ENCODE assay signal across 32 mouse cellular contexts in genomic region chr4:66804552-66805301, GRCm38 (mm10).
"Had no signal": no experiment of that assay in that cellular context is flagged by ENCODE, and none has a peak within 500 bp of the region (broad histone marks: within the 10 kb centered on the region; RNA-seq: fewer than 3 reads in every experiment).

No protein-coding gene starts in this region.

- H3K27me3 ChIP-seq: heart, embryonic 12.5 days; heart, embryonic 13.5 days; heart, embryonic 15.5 days; hindbrain, embryonic 12.5 days; hindbrain, embryonic 13.5 days; hindbrain, embryonic 15.5 days; kidney, embryonic 15.5 days had no signal

- H3K4me2 ChIP-seq: heart, embryonic 11.5 days; heart, embryonic 12.5 days; heart, embryonic 13.5 days; heart, embryonic 15.5 days; hindbrain, embryonic 12.5 days; hindbrain, embryonic 13.5 days; hindbrain, embryonic 14.5 days; hindbrain, embryonic 15.5 days; kidney, embryonic 15.5 days had no signal

- ATAC-seq: hindbrain, embryonic 16.5 days; hindbrain, postnatal 0 days; inflammation-experienced regulatory T-cells, adult 6 months had no signal

- H3K36me3 ChIP-seq: heart, embryonic 10.5 days; heart, embryonic 12.5 days; heart, embryonic 13.5 days; heart, embryonic 15.5 days; hindbrain, embryonic 10.5 days; hindbrain, embryonic 12.5 days; hindbrain, embryonic 13.5 days; hindbrain, embryonic 15.5 days; kidney, embryonic 15.5 days had no signal

- H3K4me1 ChIP-seq: heart, embryonic 10.5 days; heart, embryonic 12.5 days; heart, embryonic 13.5 days; heart, embryonic 15.5 days; hindbrain, embryonic 10.5 days; hindbrain, embryonic 12.5 days; hindbrain, embryonic 13.5 days; hindbrain, embryonic 15.5 days; kidney, embryonic 15.5 days had no signal

- DNase-seq: heart, postnatal 10 days; heart, postnatal 14 days; heart, postnatal 36 days; heart, postnatal 4 days; kidney, adult 11 months; kidney, adult 18-20 months; kidney, adult 2 months; kidney, adult 9 months; kidney, postnatal 10 days; kidney, postnatal 14 days; kidney, postnatal 25 days; kidney, postnatal 36 days; kidney, postnatal 4 days; layer of hippocampus, adult 9-11 months; layer of hippocampus, postnatal 36 days had no signal

- H3K27ac ChIP-seq: heart, embryonic 10.5 days; heart, embryonic 13.5 days; heart, embryonic 15.5 days; hindbrain, embryonic 10.5 days; hindbrain, embryonic 12.5 days; hindbrain, embryonic 13.5 days; hindbrain, embryonic 14.5 days; hindbrain, embryonic 15.5 days; hindbrain, postnatal 0 days; kidney, embryonic 15.5 days; kidney, postnatal 0 days; layer of hippocampus, adult 2 months; left cerebral cortex, adult 2 months had no signal

- H3K9ac ChIP-seq: heart, embryonic 12.5 days; heart, embryonic 13.5 days; heart, embryonic 15.5 days; hindbrain, embryonic 12.5 days; hindbrain, embryonic 13.5 days; hindbrain, embryonic 14.5 days; hindbrain, embryonic 15.5 days; kidney, embryonic 15.5 days had no signal

- H3K9me3 ChIP-seq: heart, embryonic 10.5 days; heart, embryonic 12.5 days; heart, embryonic 13.5 days; heart, embryonic 15.5 days; hindbrain, embryonic 10.5 days; hindbrain, embryonic 12.5 days; hindbrain, embryonic 13.5 days; hindbrain, embryonic 15.5 days; kidney, embryonic 15.5 days had no signal

- H3K4me3 ChIP-seq: heart, embryonic 10.5 days; heart, embryonic 12.5 days; heart, embryonic 13.5 days; heart, embryonic 15.5 days; hindbrain, embryonic 10.5 days; hindbrain, embryonic 12.5 days; hindbrain, embryonic 13.5 days; hindbrain, embryonic 15.5 days; kidney, embryonic 15.5 days; layer of hippocampus, adult 2 months; left cerebral cortex, adult 2 months had no signal
